Mouse (Mus musculus) megakaryocyte, embryonic 14.5 days (primary cell): ENCODE data around the gene Polr1d. TPM values are rescaled to one million over a fixed set of nuclear protein-coding genes. Genes with fewer than 3 reads are reported as not detected.
A peak's percentile ranks its signal among the peaks of the same experiment; 100 is the strongest.

Source experiments
- H3K27me3 ChIP-seq: replicated peaks from 2 replicates; pipeline ENCODE3; 2012; ENCODE audit warnings: inconsistent platforms
- H3K36me3 ChIP-seq: replicated peaks from 2 replicates; pipeline ENCODE3; 2012; ENCODE audit warnings: low read length, inconsistent platforms, mixed read lengths
- H3K4me1 ChIP-seq: 2 replicates; pipeline ENCODE4 v1.6.1; 2012; ENCODE audit warnings: inconsistent platforms
- H3K4me3 ChIP-seq: replicated peaks from 2 replicates; pipeline ENCODE3; 2012; ENCODE audit warnings: moderate library complexity, mild to moderate bottlenecking, inconsistent platforms
- H3K9me3 ChIP-seq: 2 replicates; pipeline ENCODE4 v1.6.1; 2012; ENCODE audit warnings: inconsistent platforms
- FLI1 ChIP-seq: IDR thresholded peaks from 2 replicates; pipeline ENCODE4 v1.6.1; 2012; ENCODE audit warnings: low read length, inconsistent platforms, mixed read lengths
- GATA1 ChIP-seq: IDR thresholded peaks from 3 replicates; pipeline ENCODE4 v1.6.1; 2012; ENCODE audit warnings: mixed read lengths, low read length, inconsistent platforms, borderline replicate concordance
- polyA plus RNA-seq: library from polyadenylated mRNA; stranded (reverse); fragments of >175 nt; gene quantifications from 2 replicates; pipeline ENCODE4 v1.2.3, GENCODE M21; 2012; ENCODE audit warnings: low replicate concordance; ENCODE audit not compliant: insufficient read depth

Polr1d gene
- polyA plus RNA-seq, 1 experiment, result 100 TPM

DNA sequence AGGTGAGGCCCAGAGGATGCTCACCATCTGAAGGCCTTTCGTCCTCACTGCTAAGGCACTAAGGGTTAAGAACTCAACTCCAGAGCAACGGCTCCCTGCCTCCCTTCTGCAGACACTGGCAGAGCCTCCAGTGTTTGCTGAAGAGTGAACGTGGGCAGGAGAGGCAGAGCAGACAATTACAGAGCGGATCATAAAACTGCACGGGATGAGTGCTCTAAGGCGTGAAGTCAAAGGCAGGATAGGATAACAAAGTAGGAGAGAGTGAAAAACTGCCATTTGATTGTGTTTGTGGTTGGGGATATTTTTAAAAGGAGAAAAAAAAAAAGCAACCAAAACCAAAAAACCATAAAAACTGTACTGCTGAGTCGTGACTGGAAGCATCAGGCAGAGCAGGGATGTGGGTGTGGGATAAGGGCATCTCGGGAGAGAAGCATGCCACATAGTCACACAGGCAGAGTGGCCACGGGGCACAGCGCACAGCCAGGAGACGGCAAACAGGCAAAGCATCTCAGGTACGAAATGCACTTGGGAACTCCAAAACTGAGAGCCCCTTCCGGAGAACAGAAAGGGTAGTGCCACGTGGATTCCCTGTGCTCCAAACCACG, 33.5 kb upstream of the Polr1d start:
- H3K36me3 ChIP-seq, result peaks cover 35% of the 10 kb centered on the region
- H3K27me3 ChIP-seq, result no peaks in the 10 kb centered on the region
- no peak for TF ChIP-seq FLI1
- peaks cover 48% of the 10 kb centered on the region for H3K4me1 ChIP-seq
- H3K9me3 ChIP-seq, result no peaks in the 10 kb centered on the region
- H3K4me3 ChIP-seq, result no peak overlapping the region

DNA sequence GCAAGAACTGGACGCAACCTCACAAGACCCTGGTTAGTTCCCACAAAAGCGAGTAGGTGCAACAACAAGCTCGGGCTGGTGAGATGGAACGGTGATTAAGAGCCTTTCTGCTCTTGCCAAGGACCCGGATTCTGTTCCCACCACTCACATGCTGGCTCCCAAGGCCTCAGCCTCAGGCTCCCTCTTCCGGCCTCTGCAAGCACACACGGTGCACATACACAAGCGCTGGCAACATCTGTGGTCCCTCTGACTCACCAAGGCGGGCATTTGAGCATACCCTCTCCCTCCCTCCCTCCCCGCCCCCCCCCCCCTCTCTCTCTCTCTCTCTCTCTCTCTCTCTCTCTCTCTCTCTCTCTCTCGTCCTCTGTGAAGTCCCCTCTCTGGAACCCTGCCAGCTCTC, 31.5 kb upstream of the Polr1d start:
- H3K9me3 ChIP-seq, result no peaks in the 10 kb centered on the region
- TF ChIP-seq FLI1, result no peak
- TF ChIP-seq GATA1, result no peak
- no peaks in the 10 kb centered on the region for H3K27me3 ChIP-seq
- peaks cover 35% of the 10 kb centered on the region for H3K4me1 ChIP-seq
- peaks cover 20% of the 10 kb centered on the region for H3K36me3 ChIP-seq
- H3K4me3 ChIP-seq, result no peak overlapping the region

DNA sequence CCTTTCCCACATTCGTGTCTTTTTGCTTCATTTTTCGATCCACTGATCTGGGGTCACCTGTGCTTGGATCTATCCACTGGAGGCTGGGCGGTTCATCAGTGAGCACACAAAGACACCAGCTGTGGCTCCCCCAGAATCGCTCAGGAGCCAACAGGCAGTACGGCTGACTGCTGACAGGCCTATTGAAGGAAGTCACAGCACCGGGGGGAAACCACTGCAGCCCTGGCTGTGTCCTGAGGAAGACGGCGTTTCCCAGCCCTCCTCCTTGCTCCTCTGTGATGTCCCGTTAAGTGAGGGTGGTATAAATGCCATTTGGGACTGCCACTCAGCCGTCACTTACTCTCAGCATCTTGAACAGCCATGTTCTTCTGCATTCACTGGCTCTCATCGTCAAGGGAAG, 30.9 kb upstream of the Polr1d start:
- Histone ChIP-seq H3K9me3 (no peaks in the 10 kb centered on the region), H3K4me1 (peaks cover 35% of the 10 kb centered on the region), H3K27me3 (no peaks in the 10 kb centered on the region), H3K4me3 (peak overlapping the region; percentile 2), H3K36me3 (peaks cover 14% of the 10 kb centered on the region)
- TF ChIP-seq FLI1, result no peak
- no peak for TF ChIP-seq GATA1

DNA sequence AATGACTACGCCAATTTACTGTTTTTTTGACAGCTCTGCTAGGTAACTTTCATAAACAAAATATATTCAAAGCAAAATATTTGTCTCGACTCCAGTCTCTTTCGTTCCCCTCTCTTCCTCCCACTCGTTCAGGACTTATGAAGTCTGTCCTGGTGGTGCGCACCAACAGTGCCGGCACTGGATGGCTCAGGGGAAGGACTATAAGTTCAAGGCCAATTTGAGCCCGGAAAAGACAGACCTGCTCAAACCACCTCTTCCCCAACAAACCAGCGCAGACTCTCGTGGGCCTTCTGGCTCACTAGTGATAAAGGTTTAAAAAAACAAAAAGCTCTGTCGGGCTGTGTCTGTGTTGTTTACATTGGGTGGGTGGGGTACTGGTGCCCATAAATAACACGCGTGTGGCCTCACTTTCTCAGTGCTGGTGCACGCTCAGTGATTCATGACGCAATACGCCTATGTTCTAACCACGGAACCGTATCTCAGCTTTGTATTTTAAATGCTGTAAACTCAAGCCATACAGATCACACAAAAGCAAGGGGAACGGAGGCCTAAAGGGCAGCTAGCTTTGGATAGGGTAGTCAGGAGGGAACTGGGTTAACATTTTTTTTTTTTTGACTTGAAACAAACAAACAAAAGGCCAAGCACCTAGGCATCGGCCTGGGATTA, 27.2 kb upstream of the Polr1d start:
- Histone ChIP-seq H3K27me3 (no peaks in the 10 kb centered on the region), H3K9me3 (no peaks in the 10 kb centered on the region), H3K4me3 (no peak overlapping the region), H3K36me3 (peaks cover 3% of the 10 kb centered on the region), H3K4me1 (peaks cover 38% of the 10 kb centered on the region)
- no peak for TF ChIP-seq GATA1
- no peak for TF ChIP-seq FLI1

- TF ChIP-seq FLI1, result no peak
- no peak for TF ChIP-seq GATA1
- Histone ChIP-seq H3K9me3 (no peaks in the 10 kb centered on the region), H3K4me3 (peak overlapping the region; percentile 80), H3K27me3 (no peaks in the 10 kb centered on the region), H3K36me3 (peaks cover 3% of the 10 kb centered on the region), H3K4me1 (peaks cover 36% of the 10 kb centered on the region)
Observed at GRCm38 (mm10) chr5:147050816-147051499, 25.9 kb upstream of the Polr1d start.

DNA sequence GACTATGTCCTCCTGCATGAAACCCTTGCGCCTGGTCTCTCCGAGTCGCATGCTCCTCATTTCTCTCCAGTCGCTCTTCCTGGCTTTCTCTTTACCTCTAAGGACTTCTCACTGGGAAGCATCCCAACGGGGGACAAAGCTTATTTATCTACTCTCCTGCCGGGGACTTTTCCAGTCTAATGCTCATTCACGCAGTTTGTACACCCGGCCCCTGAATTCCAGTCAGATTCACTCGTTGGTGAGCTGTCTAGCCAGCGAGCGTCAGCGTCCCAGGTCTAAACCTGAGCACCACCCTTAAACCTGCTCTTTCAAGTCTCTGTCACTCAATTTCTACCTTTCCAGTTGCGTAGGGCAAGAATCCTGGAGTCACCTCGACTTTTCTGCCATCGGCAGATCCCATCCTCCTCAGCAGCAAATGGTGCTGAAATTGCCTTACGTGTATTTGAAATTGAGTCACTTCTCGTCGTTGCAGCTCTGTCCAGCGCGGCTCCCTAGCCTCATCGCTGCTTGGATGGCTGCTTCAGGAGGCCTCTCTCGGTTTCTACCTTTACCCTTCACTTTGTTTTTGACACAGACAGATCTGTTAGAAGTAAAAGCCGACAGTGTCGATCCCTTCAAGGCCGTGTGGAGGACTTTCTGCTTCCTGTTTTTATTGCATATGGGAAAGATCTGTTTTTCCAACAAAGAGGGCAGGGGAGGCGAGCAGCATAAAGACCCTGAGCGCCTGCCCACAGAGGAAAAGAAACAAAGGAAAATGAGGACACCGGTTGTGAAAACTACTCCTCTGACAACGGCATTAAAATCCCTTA, 25.1 kb upstream of the Polr1d start:
- Histone ChIP-seq H3K27me3 (no peaks in the 10 kb centered on the region), H3K4me3 (no peak overlapping the region), H3K9me3 (no peaks in the 10 kb centered on the region), H3K36me3 (peaks cover 3% of the 10 kb centered on the region), H3K4me1 (peaks cover 39% of the 10 kb centered on the region)
- no peak for TF ChIP-seq GATA1
- TF ChIP-seq FLI1, result no peak

DNA sequence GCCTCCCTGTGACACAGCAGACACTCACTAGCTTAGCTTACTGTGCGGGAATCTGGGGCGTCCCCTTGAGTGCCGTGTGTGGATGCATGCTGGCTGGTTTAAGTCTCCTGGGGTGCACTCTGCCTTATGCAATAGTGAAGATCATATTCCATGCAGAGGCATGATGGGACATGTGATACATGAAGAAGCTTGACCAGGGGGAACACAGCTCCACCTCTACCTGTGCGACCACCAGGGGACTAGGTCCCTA, 24.6 kb upstream of the Polr1d start:
- Histone ChIP-seq H3K4me3 (no peak overlapping the region), H3K9me3 (no peaks in the 10 kb centered on the region), H3K4me1 (peaks cover 41% of the 10 kb centered on the region), H3K36me3 (peaks cover 3% of the 10 kb centered on the region), H3K27me3 (no peaks in the 10 kb centered on the region)
- TF ChIP-seq GATA1 (no peak), FLI1 (no peak)

DNA sequence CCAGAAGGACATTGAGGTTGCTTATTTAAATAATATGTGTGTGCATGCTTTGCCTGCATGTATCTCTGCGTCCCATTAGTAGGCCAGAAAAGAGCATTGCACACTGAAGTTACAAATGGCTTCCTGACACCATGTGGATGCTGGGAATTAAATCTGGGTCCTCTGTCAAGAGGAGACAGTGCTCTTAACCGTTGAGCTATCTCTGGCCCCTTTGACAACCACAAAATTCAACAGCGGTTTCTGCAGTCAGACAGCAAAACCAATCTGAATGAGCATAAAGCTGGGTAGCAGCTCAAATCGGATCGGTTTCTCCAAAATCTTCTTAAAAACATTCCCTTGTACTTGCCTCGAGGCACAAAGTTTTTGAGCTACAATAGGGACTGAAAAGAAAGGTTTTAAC, 23.8 kb upstream of the Polr1d start:
- TF ChIP-seq FLI1, result no peak
- TF ChIP-seq GATA1, result no peak
- no peaks in the 10 kb centered on the region for H3K27me3 ChIP-seq
- peaks cover 3% of the 10 kb centered on the region for H3K36me3 ChIP-seq
- H3K9me3 ChIP-seq, result no peaks in the 10 kb centered on the region
- H3K4me1 ChIP-seq, result peaks cover 41% of the 10 kb centered on the region
- no peak overlapping the region for H3K4me3 ChIP-seq

DNA sequence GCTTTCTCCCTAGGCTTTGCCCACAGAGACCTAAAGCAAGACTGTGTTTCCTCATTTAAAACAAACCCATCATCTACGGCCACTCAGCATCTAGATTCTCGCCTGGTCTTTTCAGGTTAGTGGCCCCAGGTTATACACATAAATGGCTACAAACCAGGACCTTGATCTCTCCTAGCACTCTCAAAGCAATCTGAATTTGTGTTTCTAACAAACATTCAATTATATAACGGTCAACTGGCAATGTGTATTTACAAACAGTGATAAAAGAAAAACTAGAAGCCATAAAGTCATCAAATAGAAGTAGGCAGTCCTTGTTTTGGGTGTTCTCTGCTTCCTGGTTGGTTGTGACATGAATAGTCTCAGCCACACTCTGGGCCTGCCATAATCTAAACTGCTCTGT, 23.4 kb upstream of the Polr1d start:
- H3K4me1 ChIP-seq, result peaks cover 41% of the 10 kb centered on the region
- no peak overlapping the region for H3K4me3 ChIP-seq
- no peaks in the 10 kb centered on the region for H3K27me3 ChIP-seq
- TF ChIP-seq GATA1 (no peak), FLI1 (no peak)
- H3K9me3 ChIP-seq, result no peaks in the 10 kb centered on the region
- peaks cover 3% of the 10 kb centered on the region for H3K36me3 ChIP-seq

GRCm38 (mm10) chr5:147054328-147054727, 22.5 kb upstream of the Polr1d start:
- Histone ChIP-seq H3K4me3 (no peak overlapping the region), H3K36me3 (peaks cover 3% of the 10 kb centered on the region), H3K27me3 (no peaks in the 10 kb centered on the region), H3K4me1 (peaks cover 40% of the 10 kb centered on the region), H3K9me3 (no peaks in the 10 kb centered on the region)
- TF ChIP-seq GATA1 (no peak), FLI1 (no peak)
